Mouse (Mus musculus) WW6 (cell line): ENCODE results near the gene Tap2.
"Not testable (repeated sequence)": the region's sequence is repeated elsewhere in the genome, so short reads cannot be mapped to it uniquely, and the experiment has no call there.

Experiments
- DNase-seq: peaks from one replicate; pipeline ENCODE4 v3.0.0-alpha.2; 2013; ENCODE audit warnings: low read depth, low spot score

Tap2 gene

GRCm38 (mm10) chr17:34213936-34214335 lies 10.6 kb downstream of the Tap2 start:
- DNase-seq, result no peak

GRCm38 (mm10) chr17:34215176-34215575 lies 11.8 kb downstream of the Tap2 start:
- DNase-seq, result no peak

- no peak for DNase-seq
These were observed 14.0 kb downstream of the Tap2 start for GRCm38 (mm10) chr17:34217216-34217928.

GRCm38 (mm10) chr17:34217986-34218385 lies 14.7 kb downstream of the Tap2 start:
- no peak for DNase-seq

- DNase-seq, result no peak
These were observed 15.3 kb downstream of the Tap2 start for GRCm38 (mm10) chr17:34218675-34219074.

- not testable (repeated sequence) for DNase-seq
These were observed 15.8 kb downstream of the Tap2 start for GRCm38 (mm10) chr17:34219096-34219495.

GRCm38 (mm10) chr17:34219801-34220200 lies 16.5 kb downstream of the Tap2 start:
- DNase-seq, result not testable (repeated sequence)

GRCm38 (mm10) chr17:34220401-34220800 lies 17.1 kb downstream of the Tap2 start:
- not testable (repeated sequence) for DNase-seq

GRCm38 (mm10) chr17:34224816-34225215 lies 21.5 kb downstream of the Tap2 start:
- DNase-seq, result no peak

- DNase-seq, result no peak
These were observed 22.1 kb downstream of the Tap2 start for GRCm38 (mm10) chr17:34225426-34225825.

GRCm38 (mm10) chr17:34225911-34226310 lies 22.6 kb downstream of the Tap2 start:
- DNase-seq, result not testable (repeated sequence)

GRCm38 (mm10) chr17:34230971-34231370 lies 27.6 kb downstream of the Tap2 start:
- not testable (repeated sequence) for DNase-seq

GRCm38 (mm10) chr17:34232021-34232420 lies 28.7 kb downstream of the Tap2 start:
- not testable (repeated sequence) for DNase-seq

GRCm38 (mm10) chr17:34234926-34235325 lies 31.6 kb downstream of the Tap2 start:
- no peak for DNase-seq

- no peak for DNase-seq
These were observed 33.4 kb downstream of the Tap2 start for GRCm38 (mm10) chr17:34236691-34237090.

GRCm38 (mm10) chr17:34237741-34238140 lies 34.4 kb downstream of the Tap2 start:
- no peak for DNase-seq

GRCm38 (mm10) chr17:34238706-34239105 lies 35.4 kb downstream of the Tap2 start, which contains the start of gene H2-Ob:
Gene H2-Ob, plus strand, starts transcription at chr17:34238903.
- no peak for DNase-seq

GRCm38 (mm10) chr17:34239601-34240041 lies 36.3 kb downstream of the Tap2 start:
- DNase-seq, result no peak

GRCm38 (mm10) chr17:34240366-34240765 lies 37.0 kb downstream of the Tap2 start:
- DNase-seq, result no peak

- DNase-seq, result no peak
These were observed 37.6 kb downstream of the Tap2 start for GRCm38 (mm10) chr17:34240916-34241315.

GRCm38 (mm10) chr17:34244656-34245055 lies 41.3 kb downstream of the Tap2 start:
- DNase-seq, result no peak

GRCm38 (mm10) chr17:34247047-34247446 lies 43.7 kb downstream of the Tap2 start:
- no peak for DNase-seq

- DNase-seq, result no peak
These were observed 45.4 kb downstream of the Tap2 start for GRCm38 (mm10) chr17:34248764-34249163.
